1 mouse cellular context compared by ENCODE assay signal in genomic region chr17:27557927-27558661, GRCm38 (mm10).
A peak's percentile ranks its signal among the peaks of the same experiment; 100 is the strongest.
TF ChIP-seq lines count a peak whose summit lies in the region.

No protein-coding gene starts in this region.

TF ChIP-seq in CH12.LX, 34 proteins besides CTCF, POLR2A, EP300 and RAD21 (continued from another document):
- TF ChIP-seq MEF2A (IDR thresholded peaks at IDR 0.05; ENCODE audit: borderline replicate concordance, low read depth, low read length): no peak
- no peak for TF ChIP-seq ELF1 (IDR thresholded peaks at IDR 0.05; ENCODE audit: low read depth, low read length)
- no peak for TF ChIP-seq BHLHE40 (IDR thresholded peaks at IDR 0.05; ENCODE audit: low read depth, low read length)
- no peak for TF ChIP-seq IRF4 (IDR thresholded peaks at IDR 0.05; ENCODE audit: low read depth, low read length)
- no peak for TF ChIP-seq MYC (IDR thresholded peaks at IDR 0.05; ENCODE audit: low read depth, low read length)
- TF ChIP-seq USF2 (conservative IDR thresholded peaks at IDR 0.05; ENCODE audit: low read depth, low read length): no peak
- no peak for TF ChIP-seq E2F4 (IDR thresholded peaks at IDR 0.05; ENCODE audit: insufficient replicate concordance, low read depth, low read length)
- no peak for TF ChIP-seq POLR2AphosphoS2 (IDR thresholded peaks at IDR 0.05; ENCODE audit: low read depth, low read length)
- no peak for TF ChIP-seq USF1 (IDR thresholded peaks at IDR 0.05; ENCODE audit: low read depth, low read length)
- TF ChIP-seq TCF12 (IDR thresholded peaks at IDR 0.05; ENCODE audit: low read depth, low read length): no peak; the same call in 1 of the 2 replicates
- no peak for TF ChIP-seq GABPA (IDR thresholded peaks at IDR 0.05; ENCODE audit: insufficient replicate concordance, low read depth, low read length)
- TF ChIP-seq CHD2 (IDR thresholded peaks at IDR 0.05; ENCODE audit: low read length): no peak; the same call in 1 of the 2 replicates
- peak; percentile 74 for TF ChIP-seq CHD1 (IDR thresholded peaks at IDR 0.05; ENCODE audit: low read depth, low read length)
- 0 out of 2 replicates have a peak, but pooled peaks have one; percentile 3 for TF ChIP-seq NELFE (IDR thresholded peaks at IDR 0.05; ENCODE audit: low read depth, low read length)
- TF ChIP-seq PAX5 (IDR thresholded peaks at IDR 0.05; ENCODE audit: low read length): no peak
- TF ChIP-seq KAT2A (IDR thresholded peaks at IDR 0.05; ENCODE audit: insufficient replicate concordance, low read length): no peak
- 0 out of 2 replicates have a peak, but pooled peaks have one; percentile 25 for TF ChIP-seq SIN3A (IDR thresholded peaks at IDR 0.05; ENCODE audit: low read length)
- TF ChIP-seq SMC3 (IDR thresholded peaks at IDR 0.05; ENCODE audit: low read depth, low read length): no peak
